ENCODE assay signal across 13 mouse cellular contexts in the genomic region with DNA sequence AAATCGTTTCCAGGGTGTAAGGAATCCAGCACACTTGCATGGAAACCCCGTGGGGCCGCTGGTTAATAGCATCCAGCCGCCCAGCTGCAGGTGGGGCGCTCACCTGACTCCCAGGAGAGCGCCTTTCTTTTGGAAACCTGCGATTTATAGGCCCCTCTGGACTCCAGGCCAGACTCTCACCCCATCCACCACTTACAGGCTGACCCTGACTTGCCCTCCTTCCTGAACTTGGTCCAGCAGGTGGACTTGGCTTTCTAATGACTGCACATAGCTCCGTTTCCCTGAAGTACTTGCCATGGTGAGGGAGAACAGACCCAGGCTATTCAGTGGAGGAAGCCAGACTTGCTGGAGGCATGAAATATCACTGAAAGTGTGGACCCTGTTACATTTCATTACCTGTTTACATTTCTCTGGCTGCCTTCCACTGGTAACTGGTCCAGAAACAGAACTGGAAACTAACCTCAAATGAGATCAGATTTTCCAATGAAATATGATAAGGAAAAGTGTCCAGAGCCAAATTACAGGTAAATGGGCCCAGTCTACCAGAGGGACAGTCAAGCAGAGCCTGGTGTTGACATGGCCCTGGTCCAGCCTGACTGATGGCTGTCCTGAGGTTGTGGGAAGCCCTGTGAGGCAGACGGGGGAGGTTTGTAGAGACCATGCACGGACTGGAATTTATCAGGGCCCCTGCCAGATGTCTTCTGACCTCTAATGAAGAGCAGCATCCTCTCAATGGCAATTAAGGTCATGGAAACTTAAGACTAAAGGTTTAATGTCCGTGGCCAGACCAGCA. TPM values are rescaled to one million over a fixed set of nuclear protein-coding genes. Genes with fewer than 3 reads are reported as not detected.
DNase-seq lines count a peak whose midpoint lies in the region; ATAC-seq lines count a peak whose summit lies in the region.
"Had no signal": no experiment of that assay in that cellular context is flagged by ENCODE, and none has a peak within 500 bp of the region (broad histone marks: within the 10 kb centered on the region; RNA-seq: fewer than 3 reads in every experiment).

No protein-coding gene starts in this region.

- no peaks in the 10 kb centered on the region for H3K27me3 ChIP-seq in intestine, embryonic 15.5 days (replicated peaks)

- peaks cover 6% of the 10 kb centered on the region for H3K4me1 ChIP-seq in intestine, embryonic 15.5 days (replicated peaks)
- H3K4me1 ChIP-seq: liver, embryonic 12.5 days had no signal

- no peaks in the 10 kb centered on the region for H3K36me3 ChIP-seq in intestine, embryonic 15.5 days
- H3K36me3 ChIP-seq: heart, embryonic 10.5 days; liver, embryonic 12.5 days had no signal

- H3K4me2 ChIP-seq in intestine, embryonic 15.5 days (replicated peaks) = no peak overlapping the region; the same call in 1 of the 2 replicates
- H3K4me2 ChIP-seq: liver, embryonic 12.5 days had no signal

- peak; percentile 69 for ATAC-seq in intestine, embryonic 15.5 days
- ATAC-seq: liver, embryonic 12.5 days had no signal

- peak; percentile 32 for DNase-seq in embryo, embryonic 11 days
- DNase-seq in embryo, embryonic 10 days (ENCODE audit: low spot score) = no peak
- DNase-seq in kidney, postnatal 10 days = peak; percentile 27
- peak; percentile 34 for DNase-seq in mesoderm, embryonic 11.5 days (ENCODE audit: low read depth, low spot score)
- DNase-seq in thymus, adult 18-20 months = no peak
- DNase-seq in testis, postnatal 14 days (ENCODE audit: low spot score) = no peak
- DNase-seq in thymus, postnatal 14 days = no peak
- DNase-seq: cerebellum, adult 18-20 months; gastrocnemius, postnatal 14 days had no signal

- no peak overlapping the region for H3K4me3 ChIP-seq in intestine, embryonic 15.5 days (replicated peaks)
- H3K4me3 ChIP-seq: heart, embryonic 10.5 days; liver, embryonic 12.5 days; megakaryocyte, embryonic 14.5 days had no signal

- H3K27ac ChIP-seq in intestine, embryonic 15.5 days = peak overlapping the region; percentile 48
- H3K27ac ChIP-seq: heart, embryonic 10.5 days; liver, embryonic 12.5 days had no signal

- 30% methylated on average over 11 of the region's 11 CpGs for WGBS in intestine, embryonic 15.5 days

- H3K9me3 ChIP-seq in intestine, embryonic 15.5 days = no peaks in the 10 kb centered on the region
- H3K9me3 ChIP-seq: heart, embryonic 10.5 days; liver, embryonic 12.5 days; megakaryocyte, embryonic 14.5 days had no signal

- H3K9ac ChIP-seq in intestine, embryonic 15.5 days = no peak overlapping the region
- H3K9ac ChIP-seq: liver, embryonic 12.5 days had no signal

RNA-seq across cellular contexts. Expression of gene Pamr1, which starts 9.2 kb away (rescaled TPM):
- polyA plus RNA-seq in intestine, embryonic 15.5 days (2015; fragmentation: Nextera tagmentation; extraction: Ambion mirVana) = 39.1 and 43.5 TPM in 2 replicates

Comparison
In these comparisons a context has a peak if more than half of its experiments do, and no peak if none do; other contexts are left out.
1. DNase-seq: peak in embryo, embryonic 11 days (single experiment), kidney, postnatal 10 days (single experiment) and mesoderm, embryonic 11.5 days (single experiment); none in embryo, embryonic 10 days (single experiment), thymus, adult 18-20 months (0 of 2), testis, postnatal 14 days (single experiment) and thymus, postnatal 14 days (single experiment).